In the genomic region with DNA sequence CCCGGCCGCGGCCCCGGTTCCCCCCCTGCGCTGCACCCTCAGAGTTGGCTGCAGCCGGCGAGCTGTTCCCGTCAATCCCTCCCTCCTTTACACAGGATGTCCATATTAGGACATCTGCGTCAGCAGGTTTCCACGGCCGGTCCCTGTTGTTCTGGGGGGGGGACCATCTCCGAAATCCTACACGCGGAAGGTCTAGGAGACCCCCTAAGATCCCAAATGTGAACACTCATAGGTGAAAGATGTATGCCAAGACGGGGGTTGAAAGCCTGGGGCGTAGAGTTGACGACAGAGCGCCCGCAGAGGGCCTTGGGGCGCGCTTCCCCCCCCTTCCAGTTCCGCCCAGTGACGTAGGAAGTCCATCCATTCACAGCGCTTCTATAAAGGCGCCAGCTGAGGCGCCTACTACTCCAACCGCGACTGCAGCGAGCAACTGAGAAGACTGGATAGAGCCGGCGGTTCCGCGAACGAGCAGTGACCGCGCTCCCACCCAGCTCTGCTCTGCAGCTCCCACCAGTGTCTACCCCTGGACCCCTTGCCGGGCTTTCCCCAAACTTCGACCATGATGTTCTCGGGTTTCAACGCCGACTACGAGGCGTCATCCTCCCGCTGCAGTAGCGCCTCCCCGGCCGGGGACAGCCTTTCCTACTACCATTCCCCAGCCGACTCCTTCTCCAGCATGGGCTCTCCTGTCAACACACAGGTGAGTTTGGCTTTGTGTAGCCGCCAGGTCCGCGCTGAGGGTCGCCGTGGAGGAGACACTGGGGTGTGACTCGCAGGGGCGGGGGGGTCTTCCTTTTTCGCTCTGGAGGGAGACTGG, we compare ENCODE assay signal across 8 mouse cellular contexts. TPM values are rescaled to one million over a fixed set of nuclear protein-coding genes. Genes with fewer than 3 reads are reported as not detected.
DNase-seq lines count a peak whose midpoint lies in the region; ATAC-seq lines count a peak whose summit lies in the region.

A gene (plus strand): TSS at position 410 of the 817 bp plus-strand sequence.

- H3K27me3 ChIP-seq in erythroblast, embryonic 14.5 days (ENCODE audit: control insufficient read depth), result peaks cover 79% of the 10 kb centered on the region
- peaks cover 11% of the 10 kb centered on the region for H3K27me3 ChIP-seq in heart, embryonic 13.5 days (replicated peaks)
- H3K27me3 ChIP-seq in liver, embryonic 12.5 days (replicated peaks), result peaks cover 80% of the 10 kb centered on the region
- H3K27me3 ChIP-seq in splenic B cell, adult 2 months (ENCODE audit: control insufficient read depth, insufficient read depth, low read length, poor library complexity, severe bottlenecking), result no peaks in the 10 kb centered on the region

- peak; percentile 78 for ATAC-seq in heart, embryonic 13.5 days (ENCODE audit: extremely low read depth, insufficient number of reproducible peaks, low FRiP score, low TSS enrichment)
- peak; percentile 84 for ATAC-seq in liver, embryonic 12.5 days

- peak within 1 kb of the TSS; percentile 82 for H3K4me3 ChIP-seq in erythroblast, embryonic 14.5 days (replicated peaks)
- H3K4me3 ChIP-seq in heart, embryonic 13.5 days, result peak within 1 kb of the TSS; percentile 63
- H3K4me3 ChIP-seq in liver, embryonic 12.5 days, result peak within 1 kb of the TSS; percentile 69

- H3K9ac ChIP-seq in heart, embryonic 13.5 days, result peak within 1 kb of the TSS; percentile 86
- peak within 1 kb of the TSS; percentile 76 for H3K9ac ChIP-seq in liver, embryonic 12.5 days

- peak; percentile 96 for DNase-seq in CD4-positive helper T cell, adult 2 months (ENCODE audit: low read depth, low spot score)
- peak; percentile 80 for DNase-seq in brain, embryonic 18.5 days (ENCODE audit: low read depth, low spot score)
- DNase-seq in kidney, postnatal 10 days, result peak; percentile 92
- DNase-seq in naive thymus-derived CD4-positive, alpha-beta T cell, adult 2 months (ENCODE audit: low read depth), result peak; percentile 97
- peak; percentile 97 for DNase-seq in splenic B cell, adult 2 months (ENCODE audit: low read depth, low spot score)

- under 1% methylated on average over 56 of the region's 56 CpGs for WGBS in heart, embryonic 13.5 days
- under 1% methylated on average over 56 of the region's 56 CpGs for WGBS in liver, embryonic 12.5 days (ENCODE audit: insufficient replicate concordance)

- H3K27ac ChIP-seq in heart, embryonic 13.5 days (replicated peaks), result peak within 1 kb of the TSS; percentile 89
- peak within 1 kb of the TSS; percentile 78 for H3K27ac ChIP-seq in liver, embryonic 12.5 days

- peaks cover 6% of the 10 kb centered on the region; the same call in 1 of the 2 replicates for H3K9me3 ChIP-seq in erythroblast, embryonic 14.5 days (ENCODE audit: control insufficient read depth, low read length)
- no peaks in the 10 kb centered on the region for H3K9me3 ChIP-seq in heart, embryonic 13.5 days
- H3K9me3 ChIP-seq in liver, embryonic 12.5 days (replicated peaks), result no peaks in the 10 kb centered on the region

- peaks cover 10% of the 10 kb centered on the region for H3K36me3 ChIP-seq in erythroblast, embryonic 14.5 days (ENCODE audit: control insufficient read depth)
- H3K36me3 ChIP-seq in heart, embryonic 13.5 days, result peaks cover 9% of the 10 kb centered on the region; the same call in 1 of the 2 replicates
- no peaks in the 10 kb centered on the region for H3K36me3 ChIP-seq in liver, embryonic 12.5 days
- H3K36me3 ChIP-seq in splenic B cell, adult 2 months (ENCODE audit: control insufficient read depth, insufficient read depth, low read length, poor library complexity, severe bottlenecking), result peaks cover 5% of the 10 kb centered on the region; the same call in 1 of the 2 replicates

- peaks cover 69% of the 10 kb centered on the region for H3K4me1 ChIP-seq in erythroblast, embryonic 14.5 days (ENCODE audit: control insufficient read depth)
- peaks cover 38% of the 10 kb centered on the region for H3K4me1 ChIP-seq in heart, embryonic 13.5 days
- H3K4me1 ChIP-seq in liver, embryonic 12.5 days, result peaks cover 68% of the 10 kb centered on the region

- peak within 1 kb of the TSS; percentile 98 for H3K4me2 ChIP-seq in heart, embryonic 13.5 days
- H3K4me2 ChIP-seq in liver, embryonic 12.5 days, result peak within 1 kb of the TSS; percentile 100

RNA-seq across cellular contexts. Expression of the gene that starts here (rescaled TPM):
- polyA plus RNA-seq in erythroblast, embryonic 14.5 days (2012), result 18.4 and 19.2 TPM in 2 replicates
- polyA plus RNA-seq in heart, embryonic 13.5 days (2015; fragmentation: Nextera tagmentation; extraction: Ambion mirVana), result 5.1 and 5.4 TPM in 2 replicates
- 1.4 and 1.5 TPM in 2 replicates for polyA plus RNA-seq in liver, embryonic 12.5 days (2016; fragmentation: Nextera tagmentation; extraction: Ambion mirVana)

Comparison
In these comparisons a context has a peak if more than half of its experiments do, and no peak if none do; other contexts are left out.
1. Peak in every context shown above with its lines: DNase-seq, ATAC-seq, H3K4me3 ChIP-seq and H3K27ac ChIP-seq.